Mouse (Mus musculus) cortical plate, adult 2 months (tissue): ENCODE data around the gene Aldh1l1.

Source experiments
- CTCF ChIP-seq: fragments of 200-500 bp; IDR thresholded peaks from 2 replicates; pipeline ENCODE4 v1.5.1; 2011; ENCODE audit warnings: mild to moderate bottlenecking, control low read depth, low read length; ENCODE audit not compliant: insufficient read depth; ENCODE audit errors: extremely low read depth
- POLR2A ChIP-seq: fragments of 200-500 bp; IDR thresholded peaks from 2 replicates; pipeline ENCODE4 v1.6.1; 2011; ENCODE audit warnings: mild to moderate bottlenecking, low read length, control low read depth; ENCODE audit not compliant: insufficient read depth; ENCODE audit errors: extremely low read depth

GRCm38 (mm10) chr6:90513074-90513856 lies 27.0 kb downstream of the Aldh1l1 start:
- TF ChIP-seq POLR2A (no peak), CTCF (no peak)
